Mouse (Mus musculus): ENCODE measurements around the gene Ppp1r12c. TPM values are rescaled to one million over a fixed set of nuclear protein-coding genes. Genes with fewer than 3 reads are reported as not detected.

The Ppp1r12c gene
- total RNA-seq (2023), result 100 to 1,000 TPM; 275 to 289 TPM

DNA sequence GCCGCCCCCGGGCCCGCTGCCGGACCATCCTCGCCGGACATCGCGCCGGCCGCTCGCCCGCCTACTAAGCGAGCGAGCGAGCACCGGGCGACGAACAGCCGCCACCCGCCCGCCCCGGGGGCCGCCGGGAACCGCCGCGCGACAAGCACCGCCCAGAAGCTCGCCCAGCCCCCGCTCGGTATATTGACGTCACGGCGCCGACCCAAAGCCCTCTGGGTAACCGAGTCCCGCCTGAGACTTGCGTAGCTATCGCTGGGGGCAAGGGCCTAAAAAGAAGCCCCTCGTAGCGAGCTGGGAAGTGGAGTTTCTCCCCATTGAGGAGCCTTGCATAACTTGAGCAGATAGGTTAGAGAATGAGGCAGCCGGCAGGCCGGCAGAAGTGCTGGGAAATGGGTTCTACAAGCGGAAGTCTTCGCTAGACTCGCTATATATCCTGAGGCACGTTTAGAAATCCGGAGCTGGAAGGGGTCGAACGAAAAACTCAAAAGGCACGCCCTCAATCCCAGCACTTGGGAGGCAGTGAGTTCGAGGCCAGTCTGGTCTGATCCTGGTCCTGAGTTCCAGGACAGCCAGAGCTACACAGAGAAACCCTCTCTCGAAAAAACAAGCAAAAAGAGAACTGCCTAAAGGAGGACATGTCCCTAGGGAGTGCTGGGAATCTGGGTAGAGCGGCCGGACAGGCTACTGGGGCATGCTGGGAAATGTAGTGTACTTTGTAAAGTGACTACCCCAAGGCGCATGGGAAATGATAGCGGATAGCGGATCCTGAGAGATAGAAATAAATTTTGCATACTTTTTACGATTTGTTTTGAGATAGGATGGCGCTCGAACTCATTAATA, at the start of gene Ppp1r12c:
Gene Ppp1r12c, minus strand, starts transcription at position 123 of the 840 bp plus-strand sequence.

GRCm38 (mm10) chr7:4547221-4547641, 45.8 kb upstream of the Ppp1r12c start, which contains the start of gene Syt5:
Syt5 (minus strand) TSS chr7:4547541.

GRCm38 (mm10) chr7:4532005-4532729, 30.7 kb upstream of the Ppp1r12c start, which contains the start of gene Dnaaf3:
Dnaaf3 (minus strand) TSS chr7:4532453.

GRCm38 (mm10) chr7:4524212-4524922, 22.9 kb upstream of the Ppp1r12c start, which contains the start of gene Tnni3:
Tnni3 (minus strand) TSS chr7:4524229.

DNA sequence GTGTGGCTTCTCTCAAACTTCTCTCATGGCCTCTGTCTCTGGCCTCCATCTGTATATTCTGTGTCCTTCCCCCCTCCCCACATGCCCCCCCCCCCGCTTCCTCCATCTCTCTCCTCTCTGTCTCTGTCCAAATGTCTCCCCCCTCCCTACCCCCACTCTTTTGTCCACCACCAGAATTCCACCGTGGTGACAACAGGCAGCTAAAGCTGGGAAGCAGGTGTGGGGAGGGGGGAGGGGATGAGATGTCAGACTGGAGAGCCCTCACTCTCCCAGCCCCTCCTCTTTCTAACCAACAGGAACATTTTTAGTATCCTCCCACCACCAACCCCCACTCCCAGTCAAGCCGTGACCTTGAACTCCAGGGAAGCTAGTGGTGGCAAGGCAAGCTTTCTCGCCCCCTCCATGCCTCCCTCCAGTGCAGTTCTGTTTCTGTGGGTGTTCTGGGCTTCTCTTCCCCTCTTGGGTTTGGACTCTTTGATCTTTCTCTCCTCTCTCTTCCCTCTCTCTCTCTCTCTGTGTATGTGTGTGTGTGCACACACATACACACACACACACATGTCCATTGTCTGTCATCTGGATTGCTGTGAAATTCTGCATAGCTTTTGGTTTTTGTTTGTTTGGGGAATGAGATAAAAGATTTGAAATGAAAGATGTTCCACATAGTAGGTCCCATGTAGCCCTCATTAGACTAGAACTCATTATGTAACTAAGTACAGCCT, 15.0 kb upstream of the Ppp1r12c start, which contains the start of gene Tnnt1:
Gene Tnnt1, minus strand, starts transcription at position 51 of the 719 bp plus-strand sequence.

DNA sequence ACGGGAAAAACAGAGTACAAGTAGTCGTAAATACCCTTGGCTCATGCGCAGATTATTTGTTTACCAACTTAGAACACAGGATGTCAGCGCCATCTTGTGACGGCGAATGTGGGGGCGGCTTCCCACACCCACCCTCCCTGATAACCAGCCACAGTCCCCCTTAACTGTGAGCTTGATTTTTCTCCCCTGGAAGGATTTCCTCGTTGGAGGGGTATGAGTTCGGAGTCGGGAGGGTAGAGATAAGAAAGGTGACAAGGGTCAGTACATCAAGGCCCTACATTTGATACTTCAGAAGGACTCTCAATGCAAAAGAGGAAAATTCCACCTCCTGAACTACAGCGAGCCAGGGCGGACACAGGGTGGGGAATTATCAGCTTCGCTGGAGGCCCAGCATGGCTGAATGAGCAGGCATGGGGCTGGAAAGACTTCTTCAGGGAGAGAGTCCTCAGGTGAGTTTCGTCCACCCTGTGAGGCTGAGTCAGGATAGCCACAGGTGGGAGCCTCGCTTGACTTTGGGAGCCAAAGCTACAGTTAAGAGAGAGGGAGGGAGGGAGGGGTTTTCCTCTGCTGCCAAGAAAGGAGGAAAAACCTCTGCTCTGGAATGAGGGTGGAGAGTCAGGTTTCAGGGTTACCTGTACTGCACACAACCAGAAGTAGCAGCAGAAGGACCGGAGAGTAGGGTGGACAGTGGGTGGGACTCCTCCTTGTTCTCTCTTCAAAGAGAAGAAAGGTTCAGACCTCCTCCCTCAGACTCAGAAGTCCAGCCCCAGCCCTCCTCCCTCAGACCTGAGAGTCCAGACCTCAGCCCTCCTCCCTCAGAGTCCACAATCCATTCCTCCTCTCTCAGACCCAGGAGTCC, 40.7 kb downstream of the Ppp1r12c start, which contains the start of gene Eps8l1:
Gene Eps8l1, plus strand, starts transcription at position 99 of the 859 bp plus-strand sequence.

GRCm38 (mm10) chr7:4445216-4445791, 56.2 kb downstream of the Ppp1r12c start, which contains the start of gene Rdh13:
Rdh13 (minus strand) TSS chr7:4445649.

Other genes with a start within 250 kb of the Ppp1r12c start
- gene Ncr1, start 164.0 kb downstream of the Ppp1r12c start, total RNA-seq (2023), result 1 to 10 TPM in 1 of 2 experiments, under 1 TPM in 1; 0.77 to 4.7 TPM
- gene Gp6, start 103.9 kb downstream of the Ppp1r12c start, total RNA-seq (2023), result not detected
- gene Rdh13, start 56.0 kb downstream of the Ppp1r12c start, total RNA-seq (2023), result 10 to 100 TPM; 10.7 to 13.4 TPM
- 10 to 100 TPM; 15.7 to 17.8 TPM for gene Eps8l1, start 41.0 kb downstream of the Ppp1r12c start, total RNA-seq (2023)
- 1 to 10 TPM; 4.7 to 6.1 TPM for gene Tnnt1, start 14.7 kb upstream of the Ppp1r12c start, total RNA-seq (2023)
- not detected for gene Tnni3, start 22.5 kb upstream of the Ppp1r12c start, total RNA-seq (2023)
- gene Dnaaf3, start 30.8 kb upstream of the Ppp1r12c start, total RNA-seq (2023), result not detected
- gene Syt5, start 45.9 kb upstream of the Ppp1r12c start, total RNA-seq (2023), result under 1 TPM in 1 of 2 experiments, not detected in 1; 0.83 TPM
- not detected for gene Ptprh, start 102.4 kb upstream of the Ppp1r12c start, total RNA-seq (2023)
- 10 to 100 TPM; 56.1 to 82.6 TPM for gene Tmem86b, start 129.7 kb upstream of the Ppp1r12c start, total RNA-seq (2023)
- gene Ppp6r1, start 157.3 kb upstream of the Ppp1r12c start, total RNA-seq (2023), result 100 to 1,000 TPM; 269 to 275 TPM
- gene Hspbp1, start 183.4 kb upstream of the Ppp1r12c start, total RNA-seq (2023), result 10 to 100 TPM; 56.0 to 66.8 TPM
- gene Brsk1, start 188.9 kb upstream of the Ppp1r12c start, total RNA-seq (2023), result not detected
- under 1 TPM; 0.21 to 0.76 TPM for gene Tmem150b, start 223.6 kb upstream of the Ppp1r12c start, total RNA-seq (2023)
- gene Kmt5c, start 238.4 kb upstream of the Ppp1r12c start, total RNA-seq (2023), result 10 to 100 TPM; 66.9 to 85.4 TPM